In the genomic region with DNA sequence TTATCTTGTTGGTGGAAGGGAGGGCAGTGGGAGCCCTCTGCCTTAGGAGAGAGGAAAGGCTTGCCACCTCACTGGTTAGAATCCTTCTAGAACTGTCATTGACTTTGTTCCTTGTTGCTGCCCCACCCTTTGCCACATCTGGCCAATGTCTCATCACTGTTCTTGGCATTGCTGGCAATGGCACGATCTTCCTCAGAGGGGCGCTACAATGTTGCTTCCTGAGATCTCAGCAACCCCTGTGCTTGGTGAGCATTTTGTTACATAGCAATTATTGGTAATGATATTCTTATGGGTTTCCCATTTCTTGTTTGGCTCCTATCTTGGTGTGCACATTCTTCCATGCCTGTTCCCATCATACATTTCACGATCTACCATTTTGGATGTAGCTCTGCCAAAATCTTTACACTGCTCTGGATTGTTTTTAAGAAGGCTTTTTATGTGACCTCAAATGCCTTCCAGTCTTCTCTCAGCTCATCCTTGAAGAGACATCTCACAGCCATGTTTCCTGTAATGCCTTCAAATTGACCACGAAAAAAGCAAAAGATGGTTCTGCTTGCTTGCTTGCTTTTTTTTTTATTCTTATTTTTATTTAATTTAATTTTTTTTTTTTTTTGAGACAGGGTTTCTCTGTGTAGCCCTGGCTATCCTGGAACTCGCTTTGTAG, we compare ENCODE assay signal across 8 mouse cellular contexts. TPM values are rescaled to one million over a fixed set of nuclear protein-coding genes. Genes with fewer than 3 reads are reported as not detected.
DNase-seq lines count a peak whose midpoint lies in the region; ATAC-seq and TF ChIP-seq lines count a peak whose summit lies in the region.

A gene (plus strand): TSS at position 614 of the 664 bp plus-strand sequence.

- H3K36me3 ChIP-seq in heart, embryonic 13.5 days, result no peaks in the 10 kb centered on the region
- H3K36me3 ChIP-seq in E14TG2a.4 (ENCODE audit: insufficient read depth, low read length), result no peaks in the 10 kb centered on the region
- H3K36me3 ChIP-seq in forebrain, embryonic 11.5 days (ENCODE audit: control insufficient read depth, insufficient read depth, low read length), result no peaks in the 10 kb centered on the region

- H3K4me1 ChIP-seq in heart, embryonic 13.5 days, result peaks cover 17% of the 10 kb centered on the region
- peaks cover 8% of the 10 kb centered on the region for H3K4me1 ChIP-seq in E14TG2a.4 (replicated peaks; ENCODE audit: low read depth, low read length)
- no peaks in the 10 kb centered on the region for H3K4me1 ChIP-seq in forebrain, embryonic 11.5 days (replicated peaks; ENCODE audit: control insufficient read depth, insufficient read depth, low read length)

- peak within 1 kb of the TSS; percentile 84 for H3K9ac ChIP-seq in heart, embryonic 13.5 days
- H3K9ac ChIP-seq in forebrain, embryonic 11.5 days (ENCODE audit: low read length), result peak within 1 kb of the TSS; percentile 71

- TF ChIP-seq CTCF in E14TG2a.4 (conservative IDR thresholded peaks at IDR 0.05; ENCODE audit: low read length), result no peak; the same call in 1 of the 2 replicates

- peak within 1 kb of the TSS; percentile 96 for H3K4me2 ChIP-seq in heart, embryonic 13.5 days
- peak within 1 kb of the TSS; percentile 86 for H3K4me2 ChIP-seq in forebrain, embryonic 11.5 days (ENCODE audit: low read depth, low read length, severe bottlenecking)

- peak within 1 kb of the TSS; percentile 36; the same call in 1 of the 2 replicates for H3K27ac ChIP-seq in heart, embryonic 13.5 days (replicated peaks)
- H3K27ac ChIP-seq in forebrain, embryonic 11.5 days (ENCODE audit: low read depth, low read length), result no peak within 1 kb of the TSS

- H3K9me3 ChIP-seq in heart, embryonic 13.5 days, result no peaks in the 10 kb centered on the region
- H3K9me3 ChIP-seq in E14TG2a.4 (ENCODE audit: low read length), result no peaks in the 10 kb centered on the region
- H3K9me3 ChIP-seq in forebrain, embryonic 11.5 days (ENCODE audit: control insufficient read depth, low read length), result no peaks in the 10 kb centered on the region

- 0 out of 2 replicates have a peak, but pooled peaks cover 11% of the 10 kb centered on the region for H3K27me3 ChIP-seq in heart, embryonic 13.5 days (replicated peaks)
- H3K27me3 ChIP-seq in E14TG2a.4 (ENCODE audit: insufficient read depth, low read length), result peaks cover 26% of the 10 kb centered on the region
- H3K27me3 ChIP-seq in forebrain, embryonic 11.5 days (ENCODE audit: control insufficient read depth, insufficient read depth, low read length), result no peaks in the 10 kb centered on the region

- intact Hi-C loops in left cerebral cortex, postnatal 25 days (cut with DNase I), result loop anchor here (1.0 to 5.0 kb wide), 3 partner anchors 27 to 501 kb away; no protein-coding TSS in a partner anchor

- peak within 1 kb of the TSS; percentile 72 for H3K4me3 ChIP-seq in heart, embryonic 13.5 days
- peak within 1 kb of the TSS; percentile 81 for H3K4me3 ChIP-seq in E14TG2a.4 (replicated peaks; ENCODE audit: low read length)
- peak within 1 kb of the TSS; percentile 57 for H3K4me3 ChIP-seq in forebrain, embryonic 11.5 days (ENCODE audit: low read depth, low read length)

- WGBS in heart, embryonic 13.5 days, result 84% methylated on average over 5 of the region's 5 CpGs
- 86% methylated on average over 5 of the region's 5 CpGs for WGBS in forebrain, embryonic 11.5 days

- no peak for ATAC-seq in heart, embryonic 13.5 days (ENCODE audit: extremely low read depth, insufficient number of reproducible peaks, low FRiP score, low TSS enrichment)
- no peak for ATAC-seq in forebrain, embryonic 11.5 days (replicated peaks; ENCODE audit: low FRiP score)
- no peak for ATAC-seq in neutrophil, adult 5-6 weeks (ENCODE audit: extremely low read depth, insufficient number of reproducible peaks, low FRiP score, poor library complexity, severe bottlenecking)

- DNase-seq in heart, adult 8-10 months (ENCODE audit: low spot score), result no peak
- peak; percentile 22 for DNase-seq in forebrain, embryonic 11.5 days (ENCODE audit: low spot score)
- no peak for DNase-seq in left cerebral cortex, postnatal 25 days (ENCODE audit: low spot score in 2 of 2)
- DNase-seq in urinary bladder, postnatal 4 days (ENCODE audit: low spot score in 2 of 2), result no peak
- no peak for DNase-seq in urinary bladder, postnatal 25 days (ENCODE audit: low spot score)

RNA-seq across cellular contexts. Expression of the gene that starts here (rescaled TPM):
- 2.8 and 2.9 TPM in 2 replicates for polyA plus RNA-seq in heart, embryonic 13.5 days (2015; fragmentation: Nextera tagmentation; extraction: Ambion mirVana)
- total RNA-seq in heart, adult 8-10 months (2022), result 1 to 10 TPM; 2.7 to 4.1 (median 3.2) TPM
- polyA plus RNA-seq in forebrain, embryonic 11.5 days (2014; fragmentation: Nextera tagmentation; extraction: Ambion mirVana), result 9.0 and 9.1 TPM in 2 replicates
- 10 to 100 TPM; 73.4 to 83.0 TPM for total RNA-seq in left cerebral cortex, postnatal 25 days (2021)
- total RNA-seq in neutrophil, adult 5-6 weeks (2017), result 6.3 and 10.1 TPM in 2 replicates
